In the genomic region with DNA sequence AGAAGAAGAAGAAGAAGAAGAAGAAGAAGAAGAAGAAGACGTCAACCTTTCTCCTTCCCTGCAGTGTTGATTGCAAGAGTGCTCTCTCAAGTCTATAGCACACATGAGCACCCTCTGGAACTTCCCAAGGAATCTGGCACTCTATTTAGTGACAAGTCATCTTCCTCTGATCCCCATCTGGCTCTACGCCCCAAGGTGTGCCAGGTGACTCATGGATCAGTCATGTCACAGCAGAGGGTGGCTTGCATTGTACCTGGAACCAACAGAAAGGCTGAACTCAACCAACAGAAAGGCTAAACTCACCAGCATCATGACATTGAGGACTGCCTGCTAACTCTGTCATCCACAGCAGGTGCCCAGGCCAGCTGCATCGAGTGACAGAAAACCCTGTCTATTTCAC, we compare ENCODE assay signal across 9 mouse cellular contexts. TPM values are rescaled to one million over a fixed set of nuclear protein-coding genes. Genes with fewer than 3 reads are reported as not detected.
"Had no signal": no experiment of that assay in that cellular context is flagged by ENCODE, and none has a peak within 500 bp of the region (broad histone marks: within the 10 kb centered on the region; RNA-seq: fewer than 3 reads in every experiment).

No protein-coding gene starts in this region.

- DNase-seq: lung, embryonic 14.5 days; lung, postnatal 10 days; lung, postnatal 4 days; midbrain, embryonic 14.5 days; right cerebral cortex, postnatal 14 days; thymus, adult 2 months; thymus, postnatal 25 days; thymus, postnatal 4 days had no signal

RNA-seq across cellular contexts. Expression of gene Myh11, which starts 28.5 kb away (rescaled TPM):
- total RNA-seq: megakaryocyte, adult 5-6 weeks had no signal
